Mouse (Mus musculus): ENCODE measurements around the gene Tex30.
"Not testable (repeated sequence)": the region's sequence is repeated elsewhere in the genome, so short reads cannot be mapped to it uniquely, and the experiment has no call there.

The Tex30 gene

DNA sequence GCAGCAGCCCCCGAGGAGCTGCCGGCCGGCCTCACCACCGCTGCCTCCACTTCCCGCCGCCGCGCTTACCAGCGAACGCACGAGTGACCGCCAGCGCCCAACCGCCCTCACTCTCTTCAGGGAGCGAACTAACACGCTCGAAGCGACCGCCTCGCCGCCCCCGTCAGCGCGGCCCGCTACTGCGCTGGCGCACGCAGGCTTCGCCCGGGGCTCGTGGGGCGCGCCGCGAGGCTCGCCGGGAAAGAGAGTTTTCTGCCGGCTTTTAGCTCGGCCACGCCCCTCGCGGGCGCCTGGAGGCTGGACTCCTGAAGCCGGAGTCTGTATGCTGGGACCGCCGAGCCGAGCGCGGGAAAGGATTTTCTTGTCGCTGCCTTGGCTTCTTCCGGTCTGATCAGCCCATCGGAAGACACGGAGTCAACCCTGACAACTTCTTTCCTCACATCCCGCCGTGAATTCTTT lies at the start of gene Tex30:
Tex30 (minus strand) TSS at position 183 of the 459 bp plus-strand sequence.
- DNase-seq (ENCODE audit: low spot score in 2 of 2): peak; percentile 88 to 93

DNA sequence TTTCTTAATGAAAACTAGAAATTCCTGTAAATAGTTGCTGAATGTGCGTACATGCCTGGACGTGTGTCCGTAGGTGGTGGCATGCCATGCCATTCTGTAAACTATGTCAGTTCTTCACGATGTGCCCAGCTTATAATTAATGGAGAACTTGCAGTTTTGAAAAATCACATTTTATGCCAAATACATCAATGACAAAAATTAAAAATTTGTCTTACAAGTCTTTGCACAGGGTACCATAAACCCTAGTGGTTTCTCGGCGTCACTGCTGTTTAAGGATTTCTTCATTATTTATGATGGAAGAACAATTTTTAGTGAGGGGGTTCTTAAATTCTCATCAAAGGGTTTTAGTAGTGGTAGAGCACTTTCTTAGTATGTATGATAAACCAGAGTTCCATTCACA lies 46.5 kb upstream of the Tex30 start:
- no peak for DNase-seq (ENCODE audit: low spot score in 2 of 2)

DNA sequence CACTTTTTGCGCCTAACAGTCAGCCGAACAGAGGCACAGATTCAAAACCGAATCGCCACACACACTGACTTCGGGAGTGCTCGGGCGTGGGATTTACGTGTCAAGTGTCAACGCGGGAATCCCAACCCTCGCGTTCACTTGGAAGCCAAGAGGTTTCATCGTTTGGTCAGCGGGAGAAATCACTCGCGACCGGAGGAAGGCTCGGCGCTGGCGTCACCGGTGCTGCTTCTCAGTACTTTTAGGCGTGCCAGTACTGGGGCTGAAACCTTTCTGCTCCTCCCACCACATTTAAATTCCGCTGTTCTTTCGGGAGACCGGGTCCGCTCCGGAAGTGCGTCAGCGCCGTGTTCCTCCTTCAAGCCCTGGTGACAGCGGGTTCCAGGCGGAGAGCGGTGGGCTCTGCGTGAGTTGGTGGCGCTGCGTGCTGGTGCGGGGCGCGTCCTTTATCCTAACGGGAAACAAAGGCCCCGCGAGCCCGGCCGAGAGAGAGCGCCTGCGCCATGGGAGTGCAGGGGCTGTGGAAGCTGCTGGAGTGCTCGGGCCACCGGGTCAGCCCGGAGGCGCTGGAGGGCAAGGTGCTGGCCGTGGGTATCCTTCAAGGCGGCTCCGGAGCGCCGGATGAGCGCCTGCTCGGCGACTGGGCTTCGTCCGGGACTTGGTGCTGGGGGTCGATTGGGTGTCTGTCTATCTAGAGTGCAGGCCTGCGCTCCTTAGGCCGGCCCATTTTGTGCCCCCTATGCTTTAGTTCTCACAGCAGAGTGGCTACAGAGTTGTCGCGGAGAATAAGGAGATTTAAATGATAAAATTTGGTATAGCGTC lies 45.5 kb upstream of the Tex30 start, which contains the start of gene Ercc5:
Ercc5 (plus strand) TSS at position 182 of the 819 bp plus-strand sequence.
- peak; percentile 58 to 78 for DNase-seq (ENCODE audit: low spot score in 2 of 2)

DNA sequence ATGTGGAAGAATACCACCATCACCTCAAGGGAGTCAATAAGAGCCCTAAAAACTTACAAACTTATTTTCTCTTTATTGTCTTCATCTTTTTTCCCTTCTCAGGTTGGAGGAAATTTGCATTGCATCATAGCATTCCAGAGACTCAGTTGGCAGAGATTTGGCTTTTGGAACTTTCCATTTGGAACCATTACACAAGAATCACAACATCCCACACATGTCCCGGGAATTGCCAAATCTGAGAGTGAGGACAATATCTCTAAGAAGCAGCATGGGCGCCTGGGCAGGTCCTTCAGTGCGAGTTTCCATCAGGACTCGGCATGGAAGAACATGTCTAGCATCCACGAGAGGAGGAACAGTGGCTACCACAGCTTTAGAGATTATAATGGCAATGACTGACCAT lies 40.5 kb upstream of the Tex30 start:
- no peak for DNase-seq (ENCODE audit: low spot score in 2 of 2)

DNA sequence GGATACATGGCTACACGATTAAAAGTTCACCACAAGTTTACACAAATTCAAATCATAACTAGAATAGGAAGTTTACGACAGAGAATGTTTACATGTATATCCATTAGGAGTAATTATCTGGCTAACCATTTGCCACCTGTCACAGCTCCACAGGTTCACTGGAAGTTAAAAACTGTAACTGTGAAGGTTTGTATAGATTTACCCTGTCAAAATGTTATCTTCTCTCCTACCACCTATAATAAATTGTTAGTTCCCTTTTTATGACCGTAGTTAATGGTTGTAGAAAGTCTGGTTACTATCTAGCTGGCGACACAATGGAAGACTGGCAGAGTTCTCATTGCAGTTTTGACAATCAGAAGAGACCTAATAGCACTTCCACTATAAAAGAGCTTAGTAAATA lies 38.0 kb upstream of the Tex30 start:
- no peak for DNase-seq (ENCODE audit: low spot score in 2 of 2)

DNA sequence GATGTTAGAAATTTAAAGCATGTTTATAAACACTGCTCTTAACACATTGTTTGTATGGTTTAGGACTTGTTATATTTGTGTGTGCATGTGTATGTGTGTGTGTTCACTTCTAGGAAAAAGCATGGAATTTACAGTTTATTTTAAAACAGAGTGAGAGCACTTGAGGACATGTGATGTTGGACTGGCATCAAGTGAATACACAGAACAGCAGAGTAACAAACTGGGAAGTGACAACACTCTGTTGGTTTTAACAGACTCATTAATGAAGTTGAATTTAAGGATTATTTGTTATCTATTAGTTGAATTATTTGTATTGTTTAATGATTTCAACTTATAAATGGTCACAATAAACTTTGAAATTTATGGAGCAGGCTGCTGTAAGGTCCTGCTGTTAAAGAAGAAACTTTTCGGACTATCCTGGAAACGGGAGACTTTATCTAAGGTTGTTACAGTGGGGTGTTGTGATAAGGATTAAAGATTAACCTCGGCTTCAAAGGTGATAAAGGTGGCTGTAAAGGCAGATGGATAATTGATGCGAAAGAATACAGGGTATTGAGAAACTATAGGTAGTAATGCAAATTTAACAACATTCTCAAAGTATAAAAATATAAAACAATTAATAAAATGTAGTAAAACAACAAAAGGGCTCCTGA lies 27.8 kb upstream of the Tex30 start:
- no peak for DNase-seq (ENCODE audit: low spot score in 2 of 2)

DNA sequence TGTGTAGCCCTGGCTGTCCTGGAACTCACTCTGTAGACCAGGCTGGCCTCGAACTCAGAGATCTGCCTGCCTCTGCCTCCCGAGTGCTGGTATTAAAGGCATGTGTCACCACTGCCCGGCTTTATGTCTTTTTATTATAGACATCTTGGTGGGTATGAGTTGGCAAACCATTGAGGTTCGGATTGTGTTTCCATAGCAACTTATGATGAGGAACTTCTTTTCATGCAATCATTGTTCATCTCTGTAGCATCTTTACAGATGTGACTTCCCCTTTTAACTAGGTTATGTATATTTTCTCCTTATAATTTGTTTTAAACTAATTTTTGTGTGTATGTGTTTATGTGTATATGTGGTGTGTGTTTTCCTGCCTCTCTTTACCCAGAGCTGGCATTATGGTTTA lies 23.3 kb upstream of the Tex30 start:
- no peak for DNase-seq (ENCODE audit: low spot score in 2 of 2)

DNA sequence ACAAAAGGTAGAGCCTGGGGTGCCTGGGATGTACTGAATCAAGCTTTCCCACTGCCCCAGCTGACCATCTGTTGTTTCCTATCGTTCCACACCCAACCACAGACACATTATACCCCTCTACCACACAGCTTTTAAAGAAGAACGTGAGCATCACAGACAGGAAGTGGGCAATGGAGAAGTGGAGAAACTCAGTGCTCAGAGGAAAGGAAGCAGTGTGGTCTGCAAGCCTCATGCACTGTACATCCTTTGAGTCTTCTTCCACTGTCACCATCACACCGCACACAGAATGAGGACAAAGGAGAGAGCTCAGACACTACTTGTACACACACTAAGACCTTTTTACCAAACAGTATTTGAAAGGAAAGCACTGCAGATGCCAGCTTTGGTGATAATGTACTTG lies 20.0 kb upstream of the Tex30 start:
- no peak for DNase-seq (ENCODE audit: low spot score in 2 of 2)

DNA sequence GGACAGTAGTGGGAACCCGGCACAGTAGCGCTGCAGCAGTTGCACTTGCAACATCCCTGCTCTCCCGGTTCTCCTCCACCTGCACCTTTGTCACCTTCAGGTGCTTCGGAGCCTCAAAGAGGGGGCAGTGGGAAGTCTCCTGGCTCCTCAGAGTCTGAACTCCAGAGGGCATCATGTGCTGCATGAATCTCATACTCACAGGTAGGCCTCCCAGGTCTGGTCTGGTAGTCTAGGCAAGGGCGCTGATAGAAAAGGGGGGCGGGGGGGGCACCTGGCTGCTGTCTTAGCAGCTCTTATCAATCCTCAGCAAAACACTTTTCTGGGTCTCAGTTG lies 17.8 kb upstream of the Tex30 start:
- no peak for DNase-seq (ENCODE audit: low spot score in 2 of 2)

DNA sequence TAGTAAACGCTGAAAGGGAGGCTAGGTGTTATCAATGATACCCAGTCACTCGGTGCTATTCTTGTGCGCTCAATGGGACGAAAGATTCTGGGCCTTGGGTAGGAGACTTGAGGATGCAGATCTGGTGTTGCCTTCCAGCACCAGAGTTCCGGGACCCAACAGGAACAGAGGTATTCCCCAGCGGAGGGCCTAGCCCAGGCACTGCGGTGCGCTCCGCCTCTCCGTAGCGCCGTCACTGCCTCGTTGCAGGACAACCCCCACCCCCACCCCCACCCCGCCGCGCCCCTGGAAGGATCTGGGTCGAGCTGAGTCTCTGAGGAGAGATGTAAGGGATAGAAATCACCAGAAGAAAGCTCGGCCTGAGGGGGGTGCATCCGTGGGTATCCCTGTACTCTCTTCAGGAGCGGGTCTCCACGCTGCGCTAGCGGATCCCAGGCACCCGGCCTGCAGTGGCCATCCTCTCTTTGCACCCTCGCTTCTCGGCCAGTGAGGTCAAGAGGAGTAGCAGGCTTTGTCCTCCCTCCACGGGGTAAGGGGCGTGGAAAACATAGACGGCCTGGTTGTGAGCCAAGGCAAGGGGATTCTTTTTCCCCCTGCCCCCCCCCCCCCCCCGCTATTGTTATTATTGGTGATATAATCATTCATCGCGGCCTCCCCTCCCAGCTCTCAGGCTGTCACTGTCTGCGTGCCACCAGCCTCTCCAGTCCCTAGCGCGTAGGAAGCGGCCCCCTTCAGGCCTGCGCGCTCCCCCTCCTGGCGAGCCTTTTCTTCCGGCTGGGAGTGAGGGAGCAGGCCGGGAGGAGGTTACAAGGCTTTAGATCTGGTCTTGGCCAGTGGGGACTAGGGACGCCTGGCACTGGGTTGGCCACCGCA lies 17.2 kb upstream of the Tex30 start:
- DNase-seq (ENCODE audit: low spot score in 2 of 2): peak; percentile 50 to 74

DNA sequence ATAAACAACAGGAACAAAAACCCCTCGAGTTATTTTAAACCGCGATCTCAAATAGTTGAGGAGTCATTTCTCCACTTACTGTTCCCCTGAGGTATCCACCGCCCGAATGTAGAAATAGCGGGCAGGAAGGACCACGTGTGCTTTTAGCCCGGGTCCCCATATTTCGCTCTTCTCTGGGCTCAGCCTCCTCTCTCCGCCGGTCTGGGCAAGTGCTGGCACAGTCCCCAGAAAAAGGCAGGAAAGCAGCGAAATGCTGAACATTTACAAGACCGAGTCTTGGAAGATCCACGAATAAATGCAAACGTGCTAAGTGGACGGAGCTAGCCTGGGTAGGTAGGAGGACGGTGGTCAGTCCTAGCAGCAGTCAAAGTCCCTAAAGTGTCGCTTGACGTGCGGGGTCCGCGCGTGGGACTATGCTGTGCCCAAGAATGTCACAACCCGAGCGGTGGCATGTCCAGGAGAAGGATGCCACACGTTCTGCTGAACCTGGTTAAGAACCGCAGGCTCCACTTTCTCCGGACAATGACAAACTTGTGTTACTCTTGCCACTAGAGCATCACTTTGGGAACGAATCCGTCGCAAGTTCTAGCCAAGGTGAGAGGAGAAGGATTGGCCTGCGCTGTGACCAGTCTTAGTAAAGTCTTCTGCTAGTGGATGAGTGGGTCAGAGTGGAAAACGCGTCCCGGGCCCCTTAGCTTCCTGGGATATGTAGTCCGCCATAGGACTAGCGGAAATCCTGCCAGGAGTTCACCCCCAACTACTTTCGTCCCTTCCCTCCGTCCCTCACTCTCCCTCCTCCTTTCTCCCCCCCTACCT lies 16.2 kb upstream of the Tex30 start, which contains the start of the genes Kdelc1 and Bivm:
Kdelc1 (minus strand) TSS at position 570 of the 816 bp plus-strand sequence.
Bivm (plus strand) TSS at position 719 of the 816 bp plus-strand sequence.
- peak; percentile 62 to 77 for DNase-seq (ENCODE audit: low spot score in 2 of 2)

DNA sequence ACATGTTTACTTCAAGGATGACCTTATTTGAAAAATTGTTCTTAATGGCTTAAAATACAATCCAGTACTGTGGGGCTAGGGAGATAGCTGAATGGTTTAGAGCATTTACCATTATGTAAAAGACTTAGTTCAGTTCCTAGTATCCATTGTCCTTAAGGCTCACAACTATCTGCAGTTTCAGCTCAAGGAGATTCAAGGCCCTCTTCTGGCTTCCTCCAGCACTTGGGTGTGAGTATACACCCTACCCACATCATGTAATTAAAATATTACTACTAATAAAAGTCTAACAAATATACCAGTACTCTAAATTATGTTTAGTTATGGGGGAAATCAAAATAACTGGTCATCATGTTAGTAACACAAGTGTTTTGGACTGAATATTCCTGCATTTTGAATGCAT lies 15.3 kb upstream of the Tex30 start:
- DNase-seq (ENCODE audit: low spot score in 2 of 2): no peak

DNA sequence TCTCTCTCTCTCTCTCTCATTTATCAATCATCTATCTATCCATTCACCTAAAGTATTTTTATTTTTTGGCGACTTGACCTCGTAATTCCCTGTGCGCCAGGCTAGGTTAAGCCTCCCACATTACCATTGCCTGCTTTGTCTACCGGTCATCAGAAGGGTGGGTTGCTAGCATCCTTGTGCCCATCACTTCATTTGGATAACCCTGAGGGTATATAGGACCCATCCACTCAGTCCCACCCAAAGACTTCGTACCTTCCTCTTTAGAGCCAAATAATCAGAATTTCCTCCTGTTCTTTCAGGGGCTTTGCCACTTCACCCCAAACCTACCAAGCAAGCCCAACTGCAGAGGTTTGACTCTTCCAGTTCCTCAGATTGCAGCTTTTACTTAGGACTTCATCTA lies 698 bp upstream of the Tex30 start:
- DNase-seq (ENCODE audit: low spot score in 2 of 2): no peak

DNA sequence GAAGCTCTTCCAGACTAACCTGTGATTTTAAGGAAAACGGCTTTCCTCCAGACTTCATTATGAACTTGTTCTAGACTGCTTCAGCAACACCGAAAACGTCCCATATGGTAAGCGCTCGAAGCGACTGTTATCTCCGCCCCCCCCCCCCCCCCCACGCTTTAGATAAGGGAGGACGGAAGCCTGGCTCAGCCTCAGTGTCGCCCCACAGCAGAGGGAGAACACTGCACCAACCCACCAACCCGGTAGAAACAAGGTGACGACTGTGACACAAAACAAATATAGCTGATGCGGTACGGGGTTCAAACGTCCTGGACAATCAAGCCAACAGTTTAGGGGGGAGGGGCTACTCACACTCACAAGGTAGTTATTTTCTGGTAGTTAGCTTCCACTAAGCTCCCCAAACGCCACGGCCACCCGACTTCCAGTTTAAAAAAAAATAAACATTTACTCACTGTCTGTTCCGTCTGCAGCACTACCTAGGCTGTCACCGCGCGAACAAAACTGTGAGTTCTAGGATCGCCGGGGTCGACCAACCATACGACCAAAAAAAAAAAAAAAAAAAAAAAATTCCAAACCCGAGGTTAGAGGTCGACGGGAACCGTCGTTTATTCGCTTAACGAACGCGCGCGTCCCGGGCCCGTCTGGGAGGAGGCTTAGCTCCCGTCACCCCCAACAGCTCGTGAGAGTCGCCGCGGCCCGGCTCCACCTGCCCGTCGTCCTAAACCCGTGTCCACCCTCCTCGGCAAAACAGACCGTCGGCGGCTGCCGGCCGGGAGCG lies 604 bp downstream of the Tex30 start:
- peak in 1 of 2 experiments; percentile 17 for DNase-seq (ENCODE audit: low spot score in 2 of 2)

DNA sequence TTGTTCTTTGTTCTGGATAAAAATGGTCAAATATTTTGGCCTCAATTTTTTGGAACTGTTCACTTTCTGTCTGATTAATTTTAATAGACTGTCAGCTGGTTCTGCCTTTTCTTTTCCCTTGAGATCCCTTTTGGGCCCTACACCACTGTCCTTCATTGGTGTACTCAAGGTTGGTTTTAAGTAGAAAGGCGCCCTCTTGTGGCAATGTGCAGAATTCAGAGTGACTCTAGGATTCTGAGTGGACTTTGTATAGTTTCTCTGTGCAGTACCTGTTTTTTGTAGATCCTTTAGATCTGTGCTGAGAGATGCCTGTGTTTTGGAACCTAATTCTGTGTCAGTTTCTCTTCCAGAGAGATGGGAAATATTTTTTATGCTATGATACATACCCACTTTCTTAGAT lies 37.6 kb downstream of the Tex30 start:
- peak in 1 of 2 experiments; percentile 13 for DNase-seq (ENCODE audit: low spot score in 2 of 2)

DNA sequence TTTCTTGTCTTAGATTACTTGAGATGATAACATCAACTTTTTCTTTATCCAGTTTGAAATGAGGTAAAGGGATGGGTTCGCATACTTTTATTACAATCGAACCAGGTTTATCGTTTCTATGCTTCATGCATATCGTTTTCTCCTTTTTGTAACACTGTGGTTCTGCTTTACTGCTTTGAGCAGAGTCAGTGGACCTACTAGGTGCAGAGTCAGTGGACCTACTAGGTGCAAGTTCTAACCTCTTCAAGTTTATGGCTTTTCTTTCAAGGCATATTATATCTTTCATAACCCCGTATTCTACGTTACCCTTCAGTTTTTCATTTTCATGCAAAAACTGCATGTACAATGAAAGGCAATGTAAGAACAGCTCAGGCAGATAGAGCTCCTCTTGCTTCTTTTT lies 38.8 kb downstream of the Tex30 start:
- no peak for DNase-seq (ENCODE audit: low spot score in 2 of 2)

DNA sequence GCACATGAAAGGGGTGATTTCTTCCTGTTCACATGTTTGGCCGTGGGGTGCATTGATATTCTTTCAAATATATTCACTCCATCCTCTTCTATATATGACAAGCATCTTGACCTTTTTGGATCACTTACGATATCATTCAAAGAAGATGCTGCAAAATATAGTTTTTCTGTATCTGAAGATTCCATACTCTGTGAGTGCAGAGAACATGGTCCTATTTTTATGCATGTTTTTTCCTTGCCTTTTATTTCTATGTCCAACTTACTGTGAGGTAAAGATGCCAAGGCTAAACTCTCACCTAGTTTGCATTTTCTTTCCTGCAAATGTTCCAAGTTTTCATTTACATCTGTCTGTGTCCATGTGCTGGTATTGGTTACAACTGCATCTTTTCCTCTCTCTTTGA lies 40.4 kb downstream of the Tex30 start, which contains the start of gene Gm8251:
Gm8251 (minus strand) TSS at position 101 of the 400 bp plus-strand sequence.
- no peak for DNase-seq (ENCODE audit: low spot score in 2 of 2)

DNA sequence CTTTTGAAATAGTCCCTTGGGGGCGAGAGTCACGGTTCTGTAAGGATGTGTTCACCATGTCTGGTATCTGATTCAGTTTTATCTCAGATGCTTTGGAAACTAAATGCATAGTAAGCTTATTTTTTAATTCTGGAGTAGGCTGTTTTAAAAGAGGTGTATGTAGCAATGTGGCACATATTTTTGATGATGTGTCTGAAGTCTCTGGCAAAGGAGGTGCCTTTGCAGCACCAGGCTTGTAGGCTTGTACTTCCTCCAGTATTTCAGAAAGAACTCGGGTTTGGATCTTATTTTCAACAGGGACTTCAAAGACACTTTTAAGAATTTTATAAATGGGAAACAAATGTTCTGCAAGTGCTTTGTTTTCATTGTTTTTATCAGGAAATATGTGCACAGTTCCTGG lies 44.4 kb downstream of the Tex30 start:
- DNase-seq (ENCODE audit: low spot score in 2 of 2): no peak

DNA sequence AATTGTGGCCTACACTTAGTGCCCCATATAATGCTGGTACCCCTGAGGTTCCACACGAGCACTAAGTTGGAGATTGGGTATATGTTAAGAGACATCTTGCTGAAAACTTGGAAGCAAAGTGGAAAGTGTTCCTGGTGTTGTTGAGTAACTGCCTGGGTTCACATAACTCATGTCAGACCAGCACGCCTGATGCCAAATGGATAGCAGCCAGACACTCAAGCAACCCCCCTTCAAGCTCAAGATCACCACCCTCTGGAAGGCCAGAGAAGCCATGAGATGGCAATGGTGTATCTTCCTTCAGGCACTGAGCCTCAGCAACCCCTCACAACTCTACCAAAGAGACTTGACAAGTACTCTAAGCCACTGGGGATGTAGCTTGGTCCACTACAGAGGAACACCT lies 55.7 kb downstream of the Tex30 start:
- no peak for DNase-seq (ENCODE audit: low spot score in 2 of 2)

DNA sequence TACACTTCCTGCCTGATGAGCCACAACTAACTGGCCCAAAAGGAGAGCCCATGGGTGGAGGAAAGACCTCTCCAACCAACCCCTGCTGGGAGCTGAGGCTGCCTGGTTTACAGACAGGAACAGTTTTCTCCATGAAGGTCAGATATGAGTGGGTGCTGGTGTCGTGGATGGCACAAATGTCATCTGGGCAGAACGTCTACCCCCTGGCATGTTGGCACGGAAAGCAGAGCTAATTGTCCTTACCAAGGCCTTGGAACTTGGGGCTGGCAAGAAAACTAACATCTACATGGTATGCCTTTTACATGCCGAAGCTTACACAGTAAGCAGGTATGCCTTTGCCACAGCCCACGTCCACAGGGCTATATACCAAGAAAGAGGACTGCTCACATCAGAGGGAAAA lies 56.6 kb downstream of the Tex30 start:
- not testable (repeated sequence) for DNase-seq (ENCODE audit: low spot score in 2 of 2)
